Mouse (Mus musculus) thymus, postnatal 25 days (tissue): Measurements from ENCODE around the gene Gatad2b.

Source experiments
- DNase-seq: peaks from one replicate; pipeline ENCODE4 v3.0.0; 2022

Gene Gatad2b

GRCm38 (mm10) chr3:90384851-90385375 lies 91.9 kb downstream of the Gatad2b start:
- DNase-seq = no peak

GRCm38 (mm10) chr3:90386817-90387216 lies 93.8 kb downstream of the Gatad2b start:
- DNase-seq = no peak

GRCm38 (mm10) chr3:90387483-90387882 lies 94.5 kb downstream of the Gatad2b start:
- no peak for DNase-seq

GRCm38 (mm10) chr3:90388192-90388591 lies 95.2 kb downstream of the Gatad2b start:
- no peak for DNase-seq

GRCm38 (mm10) chr3:90388726-90389510 lies 95.9 kb downstream of the Gatad2b start:
- DNase-seq = no peak

- DNase-seq = no peak
Observed at GRCm38 (mm10) chr3:90389511-90390490, 96.8 kb downstream of the Gatad2b start, which contains the start of gene Slc27a3. Slc27a3 (minus strand) TSS chr3:90389938.

GRCm38 (mm10) chr3:90391004-90391403 lies 98.0 kb downstream of the Gatad2b start:
- DNase-seq = no peak

- no peak for DNase-seq
Observed at GRCm38 (mm10) chr3:90391941-90392340, 99.0 kb downstream of the Gatad2b start.

GRCm38 (mm10) chr3:90392661-90393060 lies 99.7 kb downstream of the Gatad2b start:
- no peak for DNase-seq

- DNase-seq = no peak
Observed at GRCm38 (mm10) chr3:90395629-90396028, 102.7 kb downstream of the Gatad2b start.

- DNase-seq = no peak
Observed at GRCm38 (mm10) chr3:90400993-90401392, 108.0 kb downstream of the Gatad2b start.

- no peak for DNase-seq
Observed at GRCm38 (mm10) chr3:90404121-90404520, 111.1 kb downstream of the Gatad2b start.

GRCm38 (mm10) chr3:90404609-90405008 lies 111.6 kb downstream of the Gatad2b start:
- no peak for DNase-seq

- no peak for DNase-seq
Observed at GRCm38 (mm10) chr3:90406414-90406813, 113.4 kb downstream of the Gatad2b start.

- no peak for DNase-seq
Observed at GRCm38 (mm10) chr3:90408721-90409120, 115.7 kb downstream of the Gatad2b start.

GRCm38 (mm10) chr3:90412312-90413010 lies 119.5 kb downstream of the Gatad2b start:
- peak; percentile 66 for DNase-seq

GRCm38 (mm10) chr3:90413011-90413396 lies 120.0 kb downstream of the Gatad2b start:
- DNase-seq = no peak
